Mouse (Mus musculus) adrenal gland, adult (tissue): ENCODE measurements around the gene Usp49.

ENCODE experiments used
- DNase-seq, 2 experiments: peaks; one replicate each; pipeline ENCODE4 v3.0.0; 2022 to 2023; ENCODE audit warnings: low spot score in 1 of 2; ENCODE audit not compliant: inconsistent age in 2 of 2

Usp49 gene

DNA sequence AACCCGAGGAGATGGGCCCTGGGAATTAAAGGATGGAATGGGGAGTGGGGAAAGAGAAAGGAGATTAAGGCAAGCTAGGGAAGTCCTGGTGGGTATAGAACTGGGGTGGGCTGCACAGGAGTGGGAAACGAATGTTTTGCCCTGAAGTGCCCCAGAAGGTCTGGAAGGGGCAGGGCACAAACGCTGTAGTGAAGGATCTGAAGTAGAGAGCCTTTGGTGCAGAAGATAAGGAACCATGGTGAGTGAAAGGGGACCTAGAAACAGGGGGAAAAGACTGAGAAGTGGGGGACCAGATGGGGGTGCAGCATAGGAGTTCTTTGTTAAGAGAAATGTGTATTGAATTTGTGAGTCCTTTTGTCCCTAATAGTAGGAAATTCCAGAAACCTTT, at the start of gene Usp49:
Usp49 (plus strand) TSS at position 13 of the 388 bp plus-strand sequence.
- no peak for DNase-seq

DNA sequence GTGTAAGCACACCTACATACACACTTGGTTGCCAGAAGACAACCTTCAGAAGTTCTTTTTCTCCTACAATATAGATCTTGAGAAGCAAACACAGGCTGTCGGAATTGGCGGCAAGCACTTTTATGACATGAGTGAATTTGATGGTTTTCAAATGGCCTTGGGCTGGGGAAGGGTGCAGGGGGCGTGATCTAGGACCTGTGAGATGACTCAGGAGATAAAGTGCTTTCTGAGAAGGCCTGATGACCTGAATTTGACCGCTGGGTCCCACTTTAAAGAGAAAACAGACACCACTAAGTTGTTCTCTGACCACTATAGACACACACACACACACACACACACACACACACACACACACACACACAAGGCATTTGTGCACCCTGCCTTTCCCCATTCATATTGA, 49.5 kb upstream of the Usp49 start:
- peak; percentile 60 to 86 for DNase-seq

GRCm38 (mm10) chr17:47588517-47588916, 42.0 kb upstream of the Usp49 start:
- DNase-seq = no peak

DNA sequence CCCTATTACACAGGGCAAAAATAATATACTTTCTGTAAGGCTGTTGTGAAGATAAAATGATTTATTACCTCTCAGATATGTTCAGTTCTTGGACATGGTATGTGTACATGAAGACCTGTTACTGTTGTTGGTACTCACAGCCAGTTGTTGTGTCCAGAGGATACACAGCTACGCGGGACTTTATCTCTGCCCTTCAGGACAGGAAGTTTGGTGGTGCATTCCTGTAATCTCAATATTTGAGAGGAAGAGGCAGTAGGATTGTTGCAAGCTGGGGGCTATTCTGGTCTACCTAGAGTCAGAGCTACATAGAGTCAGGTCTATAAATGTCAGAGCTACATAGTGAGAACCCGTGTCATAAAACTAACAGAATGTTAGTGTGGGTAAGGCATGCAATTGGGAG, 39.4 kb upstream of the Usp49 start:
- no peak for DNase-seq

GRCm38 (mm10) chr17:47593215-47593853, 37.2 kb upstream of the Usp49 start:
- DNase-seq = peak; percentile 96 to 98

- DNase-seq = peak in 1 of 2 experiments; percentile 88
Measured at GRCm38 (mm10) chr17:47593854-47594182, 36.7 kb upstream of the Usp49 start.

GRCm38 (mm10) chr17:47594183-47594968, 36.1 kb upstream of the Usp49 start:
- peak in 1 of 2 experiments; percentile 71 for DNase-seq

GRCm38 (mm10) chr17:47594969-47595247, 35.6 kb upstream of the Usp49 start:
- no peak for DNase-seq

DNA sequence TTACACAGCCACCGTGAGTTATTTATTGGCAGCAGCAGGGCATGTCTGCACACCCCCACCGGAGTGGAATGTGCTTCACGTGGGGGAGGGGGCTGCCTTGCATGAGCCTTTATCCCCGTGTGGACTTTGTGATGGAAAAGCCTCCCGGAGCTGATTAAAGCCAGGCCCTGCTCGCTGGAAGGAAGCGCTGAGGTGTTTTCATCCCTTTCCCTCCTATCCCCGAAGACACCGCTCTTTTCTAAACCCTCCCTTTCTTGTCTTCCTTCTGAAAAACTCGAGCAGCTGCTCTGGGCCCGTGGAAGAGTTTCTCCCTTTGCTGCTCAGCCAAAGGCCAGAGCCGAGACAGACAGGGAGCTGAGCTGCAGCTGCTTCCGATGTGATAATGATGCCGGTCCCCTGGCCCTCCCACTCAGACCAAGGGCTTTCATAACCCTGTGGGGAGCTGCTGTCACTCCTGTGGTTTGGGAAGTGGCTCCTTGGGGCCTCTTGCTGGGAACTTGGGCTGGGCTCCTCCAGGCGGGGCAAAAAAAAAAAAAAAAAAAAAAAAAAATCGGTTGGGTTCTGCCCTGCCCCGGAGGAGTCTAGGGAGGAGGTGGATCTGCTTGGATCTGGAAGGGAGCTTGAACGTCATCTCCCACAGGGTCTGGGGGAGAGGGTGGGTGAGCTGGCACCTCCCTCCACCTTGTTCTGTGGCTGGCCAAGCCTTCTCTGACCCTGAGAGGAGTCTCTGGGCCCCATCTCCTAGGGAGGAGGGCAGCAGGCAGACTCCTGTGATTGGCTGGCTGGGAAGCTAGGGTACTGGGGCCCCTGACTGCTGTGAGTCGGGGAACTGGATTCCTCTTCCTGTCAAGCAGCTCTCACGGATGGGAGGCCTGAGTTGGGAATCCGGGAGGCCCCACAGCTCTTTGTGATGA, 35.0 kb upstream of the Usp49 start:
- peak; percentile 80 to 91 for DNase-seq

GRCm38 (mm10) chr17:47596162-47596838, 34.2 kb upstream of the Usp49 start:
- peak; percentile 44 to 75 for DNase-seq

- peak in 1 of 2 experiments; percentile 75 for DNase-seq
Measured at GRCm38 (mm10) chr17:47596839-47597164, 33.7 kb upstream of the Usp49 start.

GRCm38 (mm10) chr17:47597261-47597660, 33.2 kb upstream of the Usp49 start:
- peak; percentile 62 to 84 for DNase-seq

GRCm38 (mm10) chr17:47597838-47598579, 32.5 kb upstream of the Usp49 start:
- peak; percentile 59 to 87 for DNase-seq

- DNase-seq = peak in 1 of 2 experiments; percentile 62
Measured at GRCm38 (mm10) chr17:47598580-47599304, 31.7 kb upstream of the Usp49 start.

DNA sequence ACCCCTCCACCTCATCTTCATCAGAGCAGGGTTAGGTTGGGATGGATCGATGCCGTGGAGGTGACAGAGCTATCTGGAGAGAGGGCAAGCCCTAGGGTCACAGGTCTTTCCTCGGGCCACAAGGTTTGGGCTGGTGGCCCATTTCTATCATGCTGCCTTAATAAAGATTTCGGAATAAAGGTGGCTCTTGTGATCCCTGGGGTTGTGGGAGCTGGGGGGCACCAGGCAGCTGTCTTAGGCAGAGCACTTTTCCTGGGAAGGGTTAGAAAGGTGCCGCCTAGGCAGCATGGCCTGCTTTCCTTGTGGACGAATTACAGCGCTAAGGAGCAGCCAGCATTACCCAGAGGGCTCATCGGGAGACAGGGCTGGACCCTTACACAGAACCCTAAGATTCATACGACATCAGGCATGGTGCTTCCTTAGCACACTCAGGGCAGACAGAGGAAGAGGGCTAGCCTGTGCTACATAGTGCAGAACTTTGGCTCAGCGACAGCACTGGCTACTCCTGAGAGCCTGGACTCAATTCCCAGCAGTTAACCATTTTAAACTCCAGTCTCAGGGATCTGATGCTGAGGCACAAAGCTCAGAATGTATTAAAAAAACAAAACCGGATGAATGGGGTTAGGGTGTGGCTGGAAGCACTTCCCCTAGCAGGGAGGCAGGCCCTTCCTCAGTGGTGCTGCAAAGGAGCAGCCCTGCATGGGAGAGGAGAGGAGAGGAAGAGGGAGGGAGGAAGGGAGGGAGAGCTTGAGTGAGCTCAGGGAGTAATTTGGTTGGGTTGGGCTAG, 30.8 kb upstream of the Usp49 start:
- DNase-seq = peak in 1 of 2 experiments; percentile 68

- no peak for DNase-seq
Measured at GRCm38 (mm10) chr17:47600601-47601388, 29.7 kb upstream of the Usp49 start.

DNA sequence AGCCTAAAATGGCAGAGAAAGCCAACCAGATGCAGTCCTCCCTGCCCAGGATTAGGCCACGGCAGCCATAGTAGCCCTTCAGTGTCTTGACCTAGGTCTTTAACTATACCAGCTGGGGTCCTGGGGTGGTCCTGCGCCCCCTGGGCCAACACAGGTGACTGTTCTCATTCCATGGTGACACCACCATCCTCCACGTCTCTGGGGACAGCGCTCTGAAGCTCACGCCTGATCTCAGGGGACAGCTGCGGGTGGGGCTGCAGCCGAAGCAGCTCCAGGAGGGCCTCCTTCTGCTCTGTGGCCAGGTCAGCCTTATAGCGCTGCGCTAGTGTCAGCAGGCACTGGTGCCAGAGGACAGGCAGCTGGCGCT, 29.1 kb upstream of the Usp49 start:
- peak in 1 of 2 experiments; percentile 50 for DNase-seq

GRCm38 (mm10) chr17:47602289-47602688, 28.2 kb upstream of the Usp49 start:
- no peak for DNase-seq
